Mouse (Mus musculus) myocyte (in vitro differentiated cells): ENCODE measurements around the gene Ttc29.

Source experiments
- MAX ChIP-seq: IDR thresholded peaks from one replicate; pipeline ENCODE4 v1.6.1; 2011; ENCODE audit warnings: low read depth, mild to moderate bottlenecking, control low read depth
- POLR2A ChIP-seq: IDR thresholded peaks from one replicate; pipeline ENCODE4 v1.6.1; 2011; ENCODE audit warnings: low read depth, mild to moderate bottlenecking, control low read depth, moderate library complexity; ENCODE audit not compliant: insufficient read length
- TCF3 ChIP-seq: IDR thresholded peaks from one replicate; pipeline ENCODE4 v1.6.1; 2011; ENCODE audit warnings: low read depth, control low read depth; ENCODE audit not compliant: insufficient read length

GRCm38 (mm10) chr8:78432451-78432850 is 219.4 kb downstream of the Ttc29 start:
- TF ChIP-seq POLR2A (no peak), MAX (no peak), TCF3 (no peak)
